ENCODE assay signal across 7 mouse cellular contexts in genomic region chr7:48138248-48138702, GRCm38 (mm10). TPM values are rescaled to one million over a fixed set of nuclear protein-coding genes. Genes with fewer than 3 reads are reported as not detected.
DNase-seq lines count a peak whose midpoint lies in the region; ATAC-seq lines count a peak whose summit lies in the region.

No protein-coding gene starts in this region.

- H3K27ac ChIP-seq in forebrain, embryonic 13.5 days, result peak overlapping the region; percentile 85
- H3K27ac ChIP-seq in hindbrain, embryonic 16.5 days (ENCODE audit: low read depth, low read length), result peak overlapping the region; percentile 86
- H3K27ac ChIP-seq in liver, embryonic 13.5 days, result no peak overlapping the region

- peak overlapping the region; percentile 75 for H3K4me2 ChIP-seq in forebrain, embryonic 13.5 days
- peak overlapping the region; percentile 84 for H3K4me2 ChIP-seq in hindbrain, embryonic 16.5 days (ENCODE audit: low read length)
- H3K4me2 ChIP-seq in liver, embryonic 13.5 days, result peak overlapping the region; percentile 75

- no peaks in the 10 kb centered on the region for H3K9me3 ChIP-seq in forebrain, embryonic 13.5 days (replicated peaks)
- H3K9me3 ChIP-seq in hindbrain, embryonic 16.5 days (ENCODE audit: control insufficient read depth, low read length), result 0 out of 2 replicates have a peak, but pooled peaks cover 2% of the 10 kb centered on the region
- no peaks in the 10 kb centered on the region for H3K9me3 ChIP-seq in liver, embryonic 13.5 days (replicated peaks)

- H3K36me3 ChIP-seq in forebrain, embryonic 13.5 days (ENCODE audit: poor library complexity, severe bottlenecking), result no peaks in the 10 kb centered on the region
- H3K36me3 ChIP-seq in hindbrain, embryonic 16.5 days (ENCODE audit: control insufficient read depth, insufficient read depth, low read length), result no peaks in the 10 kb centered on the region
- H3K36me3 ChIP-seq in liver, embryonic 13.5 days, result no peaks in the 10 kb centered on the region

- no peaks in the 10 kb centered on the region for H3K27me3 ChIP-seq in forebrain, embryonic 13.5 days
- no peaks in the 10 kb centered on the region for H3K27me3 ChIP-seq in hindbrain, embryonic 16.5 days (replicated peaks; ENCODE audit: control insufficient read depth, insufficient read depth, low read length)
- H3K27me3 ChIP-seq in liver, embryonic 13.5 days, result no peaks in the 10 kb centered on the region

- H3K9ac ChIP-seq in forebrain, embryonic 13.5 days, result peak overlapping the region; percentile 78
- peak overlapping the region; percentile 84 for H3K9ac ChIP-seq in hindbrain, embryonic 16.5 days (ENCODE audit: low read depth, low read length)
- peak overlapping the region; percentile 47; the same call in 1 of the 2 replicates for H3K9ac ChIP-seq in liver, embryonic 13.5 days

- H3K4me1 ChIP-seq in forebrain, embryonic 13.5 days, result peaks cover 3% of the 10 kb centered on the region; the same call in 1 of the 2 replicates
- no peaks in the 10 kb centered on the region for H3K4me1 ChIP-seq in hindbrain, embryonic 16.5 days (ENCODE audit: control insufficient read depth, insufficient read depth, low read depth, low read length)
- peaks cover 3% of the 10 kb centered on the region; the same call in 1 of the 2 replicates for H3K4me1 ChIP-seq in liver, embryonic 13.5 days (replicated peaks)

- peak; percentile 72 for DNase-seq in CD4-positive, CD25-positive, alpha-beta regulatory T cell, adult 2 months (ENCODE audit: low read depth, low spot score)
- DNase-seq in liver, embryonic 13.5 days, result peak; percentile 7
- peak; percentile 73 for DNase-seq in naive thymus-derived CD4-positive, alpha-beta T cell, adult 2 months (ENCODE audit: low read depth)
- DNase-seq in gastrocnemius, postnatal 25 days, result no peak

- ATAC-seq in activated CD4-positive, CD25-positive, alpha-beta regulatory T cell, adult 4 months, result peak; percentile 58
- ATAC-seq in forebrain, embryonic 13.5 days, result peak; percentile 75
- ATAC-seq in hindbrain, embryonic 16.5 days, result peak; percentile 74
- no peak for ATAC-seq in liver, embryonic 13.5 days (ENCODE audit: low read depth)

- WGBS in forebrain, embryonic 13.5 days, result 1% methylated on average over 17 of the region's 17 CpGs
- WGBS in hindbrain, embryonic 16.5 days, result 4% methylated on average over 17 of the region's 17 CpGs
- 2% methylated on average over 17 of the region's 17 CpGs for WGBS in liver, embryonic 13.5 days (ENCODE audit: insufficient replicate concordance)

- peak overlapping the region; percentile 63 for H3K4me3 ChIP-seq in forebrain, embryonic 13.5 days
- H3K4me3 ChIP-seq in hindbrain, embryonic 16.5 days (ENCODE audit: low read length), result peak overlapping the region; percentile 71
- peak overlapping the region; percentile 59 for H3K4me3 ChIP-seq in liver, embryonic 13.5 days (replicated peaks)

RNA-seq across cellular contexts. Expression of gene Mrgprb5, which starts 30.5 kb away (rescaled TPM):
- polyA plus RNA-seq in activated CD4-positive, CD25-positive, alpha-beta regulatory T cell, adult 4 months (2017; shearing (Covaris generic)), result not detected
- polyA plus RNA-seq in forebrain, embryonic 13.5 days (2015; fragmentation: Nextera tagmentation; extraction: Ambion mirVana), result not detected in 2 replicates
- not detected in 2 replicates for polyA plus RNA-seq in hindbrain, embryonic 16.5 days (2015; fragmentation: Nextera tagmentation; extraction: Ambion mirVana)
- not detected in 2 replicates for polyA plus RNA-seq in liver, embryonic 13.5 days (2015; fragmentation: Nextera tagmentation; extraction: Ambion mirVana)
- total RNA-seq in gastrocnemius, postnatal 25 days (2021), result not detected
